Mouse (Mus musculus) embryonic facial prominence, embryonic 12.5 days (tissue): Measurements from ENCODE around the gene Usp49. TPM values are rescaled to one million over a fixed set of nuclear protein-coding genes. Genes with fewer than 3 reads are reported as not detected.
"Not testable (repeated sequence)": the region's sequence is repeated elsewhere in the genome, so short reads cannot be mapped to it uniquely, and the experiment has no call there.

Experiments
- ATAC-seq: fragments of 200-750 bp; cut with Nextera tagmentation; 2 replicates; pipeline ENCODE4 v1.8.0; 2017; ENCODE audit not compliant: insufficient number of reproducible peaks, insufficient read depth, low FRiP score, low TSS enrichment
- H3K27ac ChIP-seq: fragments of 300-500 bp; sonication (generic); 2 replicates; pipeline ENCODE4 v1.5.1; 2016; ENCODE audit warnings: mild to moderate bottlenecking
- H3K27me3 ChIP-seq: fragments of 300-500 bp; sonication (generic); 2 replicates; pipeline ENCODE4 v1.6.1; 2016; ENCODE audit warnings: mild to moderate bottlenecking, moderate library complexity
- H3K36me3 ChIP-seq: fragments of 300-500 bp; sonication (generic); 2 replicates; pipeline ENCODE4 v1.6.1; 2016; ENCODE audit warnings: mild to moderate bottlenecking
- H3K4me1 ChIP-seq: fragments of 300-500 bp; sonication (generic); 2 replicates; pipeline ENCODE4 v1.6.1; 2016
- H3K4me2 ChIP-seq: fragments of 300-500 bp; sonication (generic); replicated peaks from 2 replicates; pipeline ENCODE4 v1.6.1; 2016; ENCODE audit warnings: mild to moderate bottlenecking, moderate library complexity
- H3K4me3 ChIP-seq: fragments of 300-500 bp; sonication (generic); 2 replicates; pipeline ENCODE4 v1.5.1; 2016; ENCODE audit warnings: mild to moderate bottlenecking
- H3K9ac ChIP-seq: fragments of 300-500 bp; sonication (generic); 2 replicates; pipeline ENCODE4 v1.6.1; 2016; ENCODE audit warnings: mild to moderate bottlenecking, moderate library complexity
- H3K9me3 ChIP-seq: fragments of 300-500 bp; sonication (generic); 2 replicates; pipeline ENCODE4 v1.6.1; 2016; ENCODE audit warnings: mild to moderate bottlenecking, moderate library complexity
- WGBS: fragments of 180-500 bp; shearing (Covaris S2); methylation state at CpG from one replicate; pipeline ENCODE4 v1.1.7; 2016; 5-methylcytosine and 5-hydroxymethylcytosine counted together
- polyA plus RNA-seq: library from polyadenylated mRNA; unstranded; fragments of >200 nt; fragmentation: Nextera tagmentation; extraction: Ambion mirVana; gene quantifications from 2 replicates; pipeline ENCODE4 v1.2.1, GENCODE M21; 2016

Gene Usp49
- polyA plus RNA-seq, 1 experiment from 2014 or later = 9.5 TPM

DNA sequence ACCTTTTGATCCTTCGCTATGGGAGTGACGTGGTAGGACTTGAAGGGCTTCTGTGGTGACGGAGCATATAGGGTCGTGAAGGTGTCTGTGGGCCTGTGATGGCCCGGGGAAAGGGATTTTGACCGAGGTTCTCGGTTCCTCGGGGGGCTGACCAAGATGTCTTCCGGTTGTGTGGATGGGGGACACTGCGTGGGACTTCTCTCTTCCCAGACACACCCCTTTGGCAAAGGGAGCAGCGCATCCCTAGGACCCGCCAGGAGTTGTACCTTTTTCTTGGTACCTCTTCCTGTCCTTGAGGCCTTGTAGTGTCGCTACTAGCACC lies 18.9 kb upstream of the Usp49 start:
- no peak overlapping the region for H3K27ac ChIP-seq
- no peak for ATAC-seq
- peaks cover 36% of the 10 kb centered on the region for H3K36me3 ChIP-seq
- H3K9ac ChIP-seq = peak overlapping the region; percentile 74
- no peaks in the 10 kb centered on the region for H3K27me3 ChIP-seq
- peak overlapping the region; percentile 65 for H3K4me2 ChIP-seq
- under 1% methylated on average over 13 of the region's 13 CpGs for WGBS
- no peaks in the 10 kb centered on the region for H3K9me3 ChIP-seq
- H3K4me1 ChIP-seq = peaks cover 21% of the 10 kb centered on the region
- H3K4me3 ChIP-seq = peak overlapping the region; percentile 78

DNA sequence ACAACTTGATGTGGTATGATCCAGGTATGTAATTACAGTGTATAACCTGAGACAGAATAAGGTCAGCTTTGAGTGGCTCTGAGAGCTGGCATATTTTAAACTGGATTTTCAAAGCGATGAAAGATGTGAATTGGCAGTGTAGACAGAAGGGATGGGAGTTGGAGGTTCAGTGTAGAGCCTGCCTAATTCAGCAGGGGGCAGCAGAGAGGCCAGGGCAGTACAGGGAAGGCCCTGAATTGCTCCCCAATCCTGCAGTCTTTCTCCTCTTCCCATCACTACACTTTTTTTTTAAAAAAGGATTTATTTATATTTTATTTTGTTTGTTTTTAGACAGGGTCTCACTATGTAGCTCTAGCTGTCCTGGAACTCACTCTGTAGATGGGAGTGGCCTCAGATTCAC lies 16.5 kb upstream of the Usp49 start:
- ATAC-seq = no peak
- Histone ChIP-seq H3K36me3 (peaks cover 44% of the 10 kb centered on the region), H3K9me3 (no peaks in the 10 kb centered on the region), H3K4me2 (no peak overlapping the region), H3K27me3 (no peaks in the 10 kb centered on the region), H3K4me3 (no peak overlapping the region), H3K4me1 (peaks cover 21% of the 10 kb centered on the region), H3K9ac (no peak overlapping the region), H3K27ac (no peak overlapping the region)
- WGBS = 84% methylated on average over 1 of the region's 1 CpGs

DNA sequence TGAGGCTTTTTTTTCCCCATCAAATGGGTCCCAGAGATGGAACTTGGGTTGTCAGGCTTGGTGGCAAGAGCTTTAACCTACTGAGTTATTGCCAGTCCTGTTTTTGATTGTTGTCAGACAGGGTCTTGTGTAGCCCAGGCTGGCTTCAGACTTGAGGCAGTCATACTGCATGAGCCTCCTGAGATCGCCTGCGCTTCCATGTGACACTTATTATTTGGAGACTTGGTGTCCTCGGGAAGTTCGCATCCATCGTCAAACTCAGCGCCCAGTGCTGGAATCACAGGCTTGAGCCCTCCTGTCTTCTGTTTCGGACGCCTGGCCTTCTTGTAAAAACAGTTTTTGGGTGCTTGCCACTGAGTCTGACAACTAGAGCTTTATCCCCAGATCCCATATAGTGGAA lies 14.4 kb upstream of the Usp49 start:
- Histone ChIP-seq H3K4me3 (no peak overlapping the region), H3K27me3 (no peaks in the 10 kb centered on the region), H3K9ac (no peak overlapping the region), H3K4me1 (peaks cover 10% of the 10 kb centered on the region), H3K9me3 (no peaks in the 10 kb centered on the region), H3K27ac (no peak overlapping the region), H3K4me2 (no peak overlapping the region), H3K36me3 (peaks cover 58% of the 10 kb centered on the region)
- 95% methylated on average over 8 of the region's 8 CpGs for WGBS
- no peak for ATAC-seq

DNA sequence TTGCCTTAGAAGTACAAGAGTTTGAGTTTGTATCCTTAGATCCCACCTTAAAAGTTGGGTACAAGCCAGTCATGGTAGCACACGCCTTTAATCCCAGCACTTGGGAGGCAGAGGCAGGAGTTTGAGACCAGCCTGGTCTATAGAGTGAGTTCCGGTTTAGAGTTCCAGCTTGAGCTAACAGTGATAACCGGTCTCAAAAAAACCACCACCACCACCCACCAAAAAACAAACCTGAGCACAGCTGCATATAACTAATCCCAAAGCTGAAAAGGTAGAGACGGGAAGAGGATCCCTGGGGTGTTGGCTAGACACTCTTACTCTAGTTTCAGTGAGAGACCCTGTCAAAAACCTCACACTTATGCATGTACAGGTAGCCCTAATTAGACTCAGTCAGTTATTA lies 13.8 kb upstream of the Usp49 start:
- Histone ChIP-seq H3K36me3 (peaks cover 62% of the 10 kb centered on the region), H3K4me2 (no peak overlapping the region), H3K9ac (no peak overlapping the region), H3K4me1 (peaks cover 10% of the 10 kb centered on the region), H3K9me3 (no peaks in the 10 kb centered on the region), H3K27ac (no peak overlapping the region), H3K27me3 (no peaks in the 10 kb centered on the region), H3K4me3 (no peak overlapping the region)
- 89% methylated on average over 4 of the region's 4 CpGs for WGBS
- ATAC-seq = no peak

DNA sequence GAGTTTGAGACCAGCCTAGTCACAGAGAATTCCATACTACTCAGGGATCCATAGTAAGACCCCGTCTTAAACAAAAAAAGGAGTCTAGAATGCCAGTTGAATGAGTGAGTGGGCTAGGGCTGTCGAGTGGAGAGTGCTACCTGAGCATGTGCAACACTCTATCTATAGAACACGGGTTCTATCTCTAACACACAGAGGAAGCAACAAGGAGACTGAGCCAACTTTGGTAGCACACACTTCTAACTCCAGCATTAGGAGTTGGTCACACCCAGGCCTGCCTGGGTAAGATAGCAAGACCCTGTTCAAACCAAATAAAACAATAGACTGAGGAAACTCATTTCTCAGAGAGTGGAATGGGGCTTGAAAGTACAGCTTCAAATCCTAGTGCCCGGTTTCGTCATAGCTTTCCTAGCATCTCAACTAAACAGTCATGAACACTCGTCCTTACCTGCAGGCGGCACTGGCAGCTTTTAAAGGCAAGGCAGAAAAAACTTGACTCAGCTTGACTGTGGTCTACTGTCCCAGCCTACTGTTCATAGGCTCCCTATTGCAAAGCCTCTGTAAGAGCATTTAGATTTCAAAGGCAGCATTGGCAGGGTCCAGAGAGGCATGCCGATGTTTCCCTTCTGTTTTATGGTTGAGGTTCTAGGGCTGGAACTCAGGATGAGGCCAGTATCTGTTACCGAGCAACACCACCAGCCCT lies 12.7 kb upstream of the Usp49 start:
- peaks cover 73% of the 10 kb centered on the region for H3K36me3 ChIP-seq
- ATAC-seq = no peak

DNA sequence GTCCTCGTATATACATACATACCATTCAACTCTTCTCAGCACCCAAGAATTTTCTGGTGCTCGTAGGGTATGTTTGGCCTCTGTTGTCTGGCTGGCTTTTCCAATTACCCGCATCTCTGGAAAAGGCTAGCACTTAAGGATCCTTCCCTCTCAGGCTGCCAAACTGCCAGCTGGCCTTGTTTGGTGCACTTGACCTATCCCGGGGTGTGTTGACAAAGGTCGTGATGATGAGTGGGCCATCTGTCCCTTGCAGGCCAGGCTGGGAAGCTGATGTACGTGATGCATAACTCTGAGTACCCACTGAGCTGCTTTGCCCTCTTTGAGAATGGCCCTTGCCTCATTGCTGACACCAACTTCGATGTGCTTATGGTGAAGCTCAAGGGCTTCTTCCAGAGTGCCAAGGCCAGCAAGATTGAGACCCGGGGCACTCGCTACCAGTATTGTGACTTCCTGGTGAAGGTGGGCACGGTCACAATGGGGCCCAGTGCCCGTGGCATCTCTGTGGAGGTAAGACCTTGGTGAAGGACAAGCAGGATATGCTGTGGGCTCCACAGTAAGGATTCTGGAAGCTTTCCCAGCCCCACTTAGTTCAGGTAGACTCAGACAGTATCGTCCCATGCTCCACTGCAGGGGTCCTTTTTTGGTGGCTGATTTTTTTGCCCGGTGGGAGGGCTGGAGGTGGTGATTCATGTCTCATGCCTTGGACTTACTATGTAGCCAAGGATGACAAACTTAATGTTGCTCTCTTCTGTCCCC lies 11.8 kb upstream of the Usp49 start:
- H3K36me3 ChIP-seq = peaks cover 79% of the 10 kb centered on the region
- no peak overlapping the region for H3K4me2 ChIP-seq
- H3K27ac ChIP-seq = no peak overlapping the region
- no peak overlapping the region for H3K4me3 ChIP-seq
- 94% methylated on average over 13 of the region's 13 CpGs for WGBS
- no peaks in the 10 kb centered on the region for H3K4me1 ChIP-seq
- H3K9me3 ChIP-seq = no peaks in the 10 kb centered on the region
- no peaks in the 10 kb centered on the region for H3K27me3 ChIP-seq
- no peak overlapping the region for H3K9ac ChIP-seq
- ATAC-seq = no peak

More for the DNA sequence above, 12.7 kb upstream of the Usp49 start:
- Histone ChIP-seq H3K9me3 (no peaks in the 10 kb centered on the region), H3K9ac (no peak overlapping the region), H3K27ac (no peak overlapping the region), H3K4me2 (no peak overlapping the region), H3K4me3 (no peak overlapping the region), H3K4me1 (peaks cover 2% of the 10 kb centered on the region), H3K27me3 (no peaks in the 10 kb centered on the region)
- 92% methylated on average over 9 of the region's 9 CpGs for WGBS

DNA sequence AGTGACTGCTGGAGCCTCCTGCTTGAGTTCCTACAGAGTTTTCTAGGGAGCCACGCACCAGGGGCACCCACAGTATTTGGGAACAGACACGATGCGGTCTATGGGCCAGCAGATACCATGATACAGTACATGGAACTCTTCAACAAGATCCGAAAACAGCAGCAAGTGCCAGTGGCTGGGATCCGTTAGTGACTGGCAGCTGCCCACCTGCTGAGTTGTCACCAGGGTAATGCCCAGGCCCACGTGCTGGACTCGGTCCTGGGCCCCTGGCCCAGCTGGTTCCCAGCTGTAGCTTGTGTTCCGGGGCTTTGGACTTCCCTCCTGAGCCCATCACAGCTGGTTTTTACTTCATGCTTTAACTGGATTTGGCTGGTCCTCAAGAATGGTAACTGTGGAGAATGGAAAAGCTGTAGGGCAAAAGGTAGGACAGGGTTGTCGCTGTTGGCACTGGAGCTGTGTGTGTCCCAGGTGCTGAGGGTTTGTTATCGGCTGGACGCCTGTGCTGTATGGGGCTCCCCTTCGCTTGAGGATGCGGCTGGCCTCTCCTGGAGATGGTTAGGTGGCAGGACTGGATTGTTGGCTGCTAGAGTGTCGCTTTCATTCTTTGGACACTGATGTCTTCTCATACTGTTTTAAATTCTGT lies 7.5 kb upstream of the Usp49 start:
- Histone ChIP-seq H3K9ac (no peak overlapping the region), H3K4me3 (no peak overlapping the region), H3K4me2 (no peak overlapping the region), H3K27me3 (no peaks in the 10 kb centered on the region), H3K4me1 (peaks cover 3% of the 10 kb centered on the region; the same call in 1 of the 2 replicates), H3K36me3 (peaks cover 74% of the 10 kb centered on the region), H3K9me3 (no peaks in the 10 kb centered on the region), H3K27ac (no peak overlapping the region)
- ATAC-seq = no peak
- 91% methylated on average over 14 of the region's 14 CpGs for WGBS

DNA sequence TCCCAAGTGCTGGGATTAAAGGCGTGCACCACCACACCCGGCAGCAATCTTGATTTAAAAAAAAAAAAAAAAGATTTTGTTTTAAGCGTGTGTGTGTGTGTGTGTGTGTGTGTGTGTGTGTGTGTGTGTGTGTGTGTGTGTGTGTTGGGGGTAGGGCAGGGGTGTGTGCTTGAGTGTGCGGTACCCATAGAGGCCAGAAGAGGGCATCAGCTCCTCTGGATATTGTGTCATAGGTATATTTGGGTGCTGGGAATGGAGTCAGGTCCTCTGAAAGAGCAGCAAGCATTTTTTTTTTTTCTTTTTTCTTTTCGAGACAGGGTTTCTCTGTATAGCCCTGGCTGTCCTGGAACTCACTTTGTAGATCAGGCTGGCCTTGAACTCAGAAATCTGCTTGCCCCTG lies 5.9 kb upstream of the Usp49 start:
- not testable (repeated sequence) for ATAC-seq, H3K27ac ChIP-seq, H3K27me3 ChIP-seq, H3K9ac ChIP-seq, H3K4me1 ChIP-seq, H3K4me3 ChIP-seq, H3K9me3 ChIP-seq, H3K4me2 ChIP-seq
- peaks cover 65% of the 10 kb centered on the region for H3K36me3 ChIP-seq
- 90% methylated on average over 5 of the region's 5 CpGs for WGBS

DNA sequence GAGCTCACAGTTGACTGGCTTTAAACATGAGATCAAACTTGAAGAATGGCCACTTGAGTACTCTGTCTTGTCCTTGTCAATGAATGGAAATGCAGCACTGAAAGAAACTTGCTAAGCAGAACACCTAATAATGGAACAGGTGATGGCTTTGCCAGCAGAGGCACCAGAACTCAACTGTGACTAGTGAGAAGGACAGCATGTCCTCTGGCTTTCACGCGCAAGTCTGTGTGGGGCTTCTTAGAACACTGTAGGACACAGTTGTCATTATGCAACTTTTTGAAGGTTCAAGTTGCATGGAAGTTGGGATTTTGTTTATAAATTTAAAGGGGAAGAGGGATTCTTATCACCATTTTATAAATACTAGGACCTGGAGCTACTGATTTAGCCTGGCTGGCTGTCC lies 5.4 kb upstream of the Usp49 start:
- H3K27ac ChIP-seq = no peak overlapping the region
- no peak overlapping the region for H3K4me2 ChIP-seq
- H3K27me3 ChIP-seq = no peaks in the 10 kb centered on the region
- WGBS = 95% methylated on average over 2 of the region's 2 CpGs
- H3K4me3 ChIP-seq = no peak overlapping the region
- H3K9me3 ChIP-seq = no peaks in the 10 kb centered on the region
- H3K36me3 ChIP-seq = peaks cover 60% of the 10 kb centered on the region
- no peak overlapping the region for H3K9ac ChIP-seq
- H3K4me1 ChIP-seq = peaks cover 9% of the 10 kb centered on the region; the same call in 1 of the 2 replicates
- ATAC-seq = no peak

DNA sequence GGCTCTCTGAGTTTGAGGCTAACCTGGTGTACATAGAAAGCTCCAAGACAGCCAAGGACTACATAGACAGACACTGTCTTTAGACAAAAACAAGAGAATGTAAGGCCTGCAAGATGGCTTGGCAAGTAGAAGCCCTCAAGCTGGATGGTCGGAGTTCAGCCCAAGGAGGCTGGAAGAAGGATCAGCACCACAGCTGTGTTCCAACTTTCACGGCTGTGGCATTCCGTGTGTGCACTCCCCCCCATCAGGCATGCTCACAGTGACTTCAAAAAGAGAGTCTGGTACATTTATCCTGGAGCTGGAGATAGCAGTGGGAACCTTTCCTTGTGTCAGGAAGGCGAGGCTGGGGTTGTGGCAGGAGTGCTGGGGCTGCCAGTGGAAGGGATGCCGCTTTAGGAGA lies 4.5 kb upstream of the Usp49 start:
- Histone ChIP-seq H3K27ac (no peak overlapping the region), H3K4me3 (no peak overlapping the region), H3K9me3 (no peaks in the 10 kb centered on the region), H3K36me3 (peaks cover 53% of the 10 kb centered on the region), H3K4me1 (peaks cover 19% of the 10 kb centered on the region; the same call in 1 of the 2 replicates), H3K4me2 (no peak overlapping the region), H3K27me3 (no peaks in the 10 kb centered on the region), H3K9ac (no peak overlapping the region)
- no peak for ATAC-seq
- 92% methylated on average over 5 of the region's 5 CpGs for WGBS

DNA sequence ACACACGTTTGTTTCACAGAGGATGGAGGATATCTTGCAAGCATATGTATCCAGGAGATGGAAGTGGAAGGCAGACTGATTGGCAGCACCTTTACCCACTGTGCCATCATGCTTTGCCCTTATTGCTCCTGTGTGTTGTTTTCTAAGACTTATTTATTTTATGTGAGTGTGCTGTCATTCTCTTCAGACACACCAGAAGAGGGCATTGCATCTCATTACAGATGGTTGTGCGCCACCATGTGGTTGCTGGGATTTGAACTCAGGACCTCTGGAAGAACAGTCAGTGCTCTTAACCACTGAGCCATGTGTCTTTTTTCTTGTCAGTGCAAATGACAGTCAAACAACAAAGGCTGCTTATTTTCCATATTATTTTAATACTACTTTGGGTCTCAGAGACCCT lies 2.7 kb upstream of the Usp49 start:
- 76% methylated on average over 2 of the region's 2 CpGs for WGBS
- Histone ChIP-seq H3K9ac (no peak overlapping the region), H3K36me3 (peaks cover 36% of the 10 kb centered on the region), H3K4me1 (peaks cover 31% of the 10 kb centered on the region), H3K4me3 (no peak overlapping the region), H3K27ac (peak overlapping the region; percentile 97; the same call in 1 of the 2 replicates), H3K9me3 (no peaks in the 10 kb centered on the region), H3K27me3 (no peaks in the 10 kb centered on the region), H3K4me2 (no peak overlapping the region; the same call in 1 of the 2 replicates)
- ATAC-seq = no peak
